Mouse (Mus musculus): Measurements from ENCODE around the gene Tmem165. TPM values are rescaled to one million over a fixed set of nuclear protein-coding genes. Genes with fewer than 3 reads are reported as not detected.
A peak's percentile ranks its signal among the peaks of the same experiment; 100 is the strongest.

Gene Tmem165
- total RNA-seq, 1 experiment from 2014 or later, result 39.0 TPM

GRCm38 (mm10) chr5:76171039-76171438, 12.6 kb upstream of the Tmem165 start:
- DNase-seq, result no peak

GRCm38 (mm10) chr5:76175051-76175450, 8.6 kb upstream of the Tmem165 start:
- no peak for DNase-seq

GRCm38 (mm10) chr5:76176411-76176810, 7.3 kb upstream of the Tmem165 start:
- DNase-seq, result no peak

- DNase-seq, result no peak
Measured at GRCm38 (mm10) chr5:76176841-76177240, 6.8 kb upstream of the Tmem165 start.

DNA sequence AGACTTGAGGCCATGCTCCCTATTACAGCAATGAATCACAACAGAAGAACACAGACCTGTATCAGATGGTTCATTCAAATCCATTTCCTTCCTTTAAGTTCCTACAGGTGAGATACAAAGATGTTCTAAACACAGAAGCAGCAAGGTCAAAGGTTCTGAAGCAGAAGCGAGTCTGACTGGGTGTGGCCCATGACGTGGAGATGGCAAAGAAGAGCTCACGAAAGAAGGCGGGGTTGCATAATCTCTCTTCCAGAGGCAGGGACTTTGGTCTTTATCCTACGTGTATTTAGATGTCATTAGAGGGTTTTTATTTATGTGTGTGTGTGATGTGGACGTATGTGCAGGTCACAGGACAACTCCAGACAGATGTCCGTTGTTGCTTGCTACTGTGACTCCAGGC, 6.0 kb upstream of the Tmem165 start:
- DNase-seq, result no peak

DNA sequence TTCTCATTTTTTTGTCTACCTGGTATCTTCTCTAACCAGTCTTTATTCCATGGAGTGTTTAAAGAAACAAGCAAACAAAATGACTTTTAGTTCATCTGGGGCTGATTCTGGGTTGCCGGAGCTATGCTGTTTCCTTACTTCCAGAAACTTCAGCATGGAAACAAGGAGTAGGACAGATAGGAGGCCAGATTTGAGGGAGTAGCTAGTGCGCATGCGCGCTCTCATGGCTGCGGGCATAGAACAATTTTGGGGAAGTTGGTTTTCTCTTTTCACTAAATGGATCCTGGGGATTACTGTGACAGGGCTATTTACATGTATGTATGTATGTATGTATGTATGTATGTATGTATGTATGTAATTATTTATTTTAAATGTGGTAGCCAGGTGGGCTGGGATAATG, 4.5 kb upstream of the Tmem165 start:
- DNase-seq, result no peak

GRCm38 (mm10) chr5:76179791-76180190, 3.9 kb upstream of the Tmem165 start:
- DNase-seq, result no peak

DNA sequence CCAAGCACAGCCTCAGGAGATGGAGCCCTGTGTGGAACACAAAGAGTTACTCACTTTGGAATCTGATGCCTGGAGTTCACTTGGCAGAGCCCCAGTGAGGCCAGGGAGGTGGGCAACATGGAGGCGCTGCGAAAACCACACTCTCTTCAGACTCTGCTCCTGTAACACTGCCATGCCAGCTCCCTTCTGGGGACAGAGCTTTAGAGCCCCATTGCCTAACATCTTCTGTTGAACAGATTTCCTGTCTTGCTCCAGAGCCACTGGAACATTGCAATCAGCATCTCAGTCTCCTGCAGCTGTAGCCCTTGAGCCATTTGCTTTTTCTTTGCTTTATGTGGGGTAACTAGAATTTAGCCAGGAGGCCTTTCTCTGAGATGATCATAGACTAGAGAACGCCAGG, 1.4 kb upstream of the Tmem165 start:
- no peak for DNase-seq

DNA sequence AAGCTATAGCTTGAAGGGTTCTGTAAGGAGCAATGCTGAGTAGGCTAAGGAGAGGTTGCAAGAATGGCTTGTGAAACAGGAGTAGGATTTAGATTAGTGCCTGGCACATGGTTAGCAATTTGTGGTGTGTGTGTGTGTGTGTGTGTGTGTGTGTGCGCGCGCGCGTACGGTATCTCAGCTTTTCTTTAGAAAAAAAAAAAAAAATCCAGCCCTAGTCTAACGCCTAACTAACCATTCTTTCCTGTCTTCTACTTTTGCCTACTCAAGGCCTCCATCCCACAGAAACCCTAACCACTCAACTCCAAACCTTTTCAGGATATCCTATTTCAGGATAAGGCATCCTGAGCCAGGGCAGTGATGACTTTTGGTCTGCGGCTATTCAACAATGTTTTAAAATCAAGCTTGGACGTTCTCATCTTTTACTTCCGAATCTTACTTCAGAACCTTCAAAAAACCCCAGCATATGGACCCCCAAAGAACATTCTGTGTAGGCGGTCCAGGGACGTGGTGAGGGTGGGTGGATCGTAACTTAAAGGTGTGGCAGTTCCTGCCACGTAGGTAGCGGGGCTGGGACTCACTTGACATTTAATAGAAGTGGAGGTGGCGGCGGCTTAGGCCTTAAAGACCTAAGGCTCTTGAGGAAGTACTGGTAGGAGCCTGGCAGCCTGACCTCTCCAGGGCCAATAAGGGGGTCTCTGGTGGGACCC, 484 bp upstream of the Tmem165 start:
- DNase-seq, result no peak

DNA sequence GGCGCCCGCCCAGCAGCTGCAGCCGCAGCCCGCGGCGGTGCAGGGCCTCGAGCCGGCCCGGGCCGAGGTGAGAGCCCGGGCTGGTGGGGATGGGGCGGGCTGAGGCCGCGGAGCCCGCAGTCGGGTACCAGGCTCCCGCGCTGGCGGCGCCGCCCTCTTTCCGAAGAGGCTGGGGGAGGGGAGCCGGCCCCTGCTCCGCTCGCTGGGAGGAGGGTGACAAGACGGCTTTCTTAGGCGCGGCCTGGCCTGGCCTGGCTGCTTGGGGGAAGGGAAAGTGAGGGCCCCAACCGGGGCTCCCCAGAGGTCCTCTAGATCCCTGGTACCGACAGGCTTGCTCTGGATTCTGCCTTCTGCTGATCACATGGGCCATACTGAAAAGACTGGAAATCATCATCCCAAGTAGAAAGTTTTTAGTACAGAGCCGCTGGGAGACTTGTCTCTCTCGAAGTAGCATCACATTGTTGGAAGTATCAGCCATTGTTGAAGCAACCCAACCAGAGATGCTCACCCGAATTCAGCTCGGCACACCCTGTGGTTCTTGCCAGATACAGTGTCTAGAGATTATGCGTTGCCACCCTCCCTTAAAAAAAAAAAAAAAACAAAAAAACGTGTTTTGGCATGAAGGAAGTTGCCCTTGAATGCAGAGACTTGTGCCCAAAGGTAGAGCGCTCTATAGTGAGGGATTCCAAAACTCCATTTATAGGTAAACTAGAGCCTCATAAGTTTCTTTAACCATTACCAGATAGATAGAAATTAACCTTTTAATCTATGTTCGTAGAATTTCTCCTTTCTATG, 803 bp downstream of the Tmem165 start:
- DNase-seq, result peak; percentile 84

DNA sequence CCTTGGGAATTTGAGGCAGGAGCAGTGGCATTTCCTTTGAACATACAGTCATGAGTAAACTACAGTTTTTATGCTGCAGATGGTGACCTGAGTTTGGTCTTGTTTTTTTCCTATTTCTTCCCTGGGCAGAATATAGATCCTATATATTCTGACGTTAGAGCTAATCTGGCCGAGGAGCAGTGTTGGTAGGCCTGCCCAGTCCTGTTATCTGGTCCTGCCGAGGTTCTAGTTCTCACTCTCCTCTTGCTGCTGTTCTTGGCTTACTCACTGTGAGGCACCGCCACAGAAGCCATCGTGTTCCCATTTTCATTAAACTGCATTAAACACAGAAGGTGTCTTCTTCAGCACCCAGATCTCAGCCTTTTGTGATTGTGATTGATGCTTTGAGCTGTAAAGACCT, 4.2 kb downstream of the Tmem165 start:
- DNase-seq, result no peak

GRCm38 (mm10) chr5:76190609-76191008, 6.9 kb downstream of the Tmem165 start:
- DNase-seq, result no peak

GRCm38 (mm10) chr5:76193075-76193474, 9.4 kb downstream of the Tmem165 start:
- no peak for DNase-seq

- DNase-seq, result no peak
Measured at GRCm38 (mm10) chr5:76194377-76194945, 10.8 kb downstream of the Tmem165 start.

GRCm38 (mm10) chr5:76199346-76199745, 15.7 kb downstream of the Tmem165 start:
- peak; percentile 45 for DNase-seq

GRCm38 (mm10) chr5:76203171-76203570, 19.5 kb downstream of the Tmem165 start:
- no peak for DNase-seq

GRCm38 (mm10) chr5:76205886-76206285, 22.2 kb downstream of the Tmem165 start:
- peak; percentile 33 for DNase-seq

GRCm38 (mm10) chr5:76208066-76208465, 24.4 kb downstream of the Tmem165 start:
- DNase-seq, result no peak

DNA sequence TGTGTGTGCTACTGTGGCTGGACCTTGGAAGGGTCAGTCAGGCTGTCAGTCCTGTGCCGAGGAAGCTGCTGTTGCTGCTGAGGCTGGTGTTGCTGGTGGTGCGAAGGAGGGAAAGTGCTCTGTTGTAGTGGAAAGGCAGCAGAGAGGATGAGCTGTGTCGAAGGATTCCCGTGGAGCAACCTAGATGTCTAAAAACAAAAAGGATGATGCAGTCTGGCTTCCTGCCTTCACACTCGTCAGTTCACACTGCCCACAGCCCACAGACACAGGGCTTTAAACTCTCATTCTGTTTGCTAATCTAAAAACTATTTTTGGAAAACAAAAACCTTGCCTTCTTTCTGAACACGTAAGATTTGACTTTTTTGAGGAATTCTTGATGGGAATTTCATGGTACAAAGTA, 33.0 kb downstream of the Tmem165 start:
- DNase-seq, result no peak

GRCm38 (mm10) chr5:76231171-76231855, 47.6 kb downstream of the Tmem165 start:
- no peak for DNase-seq

- no peak for DNase-seq
Measured at GRCm38 (mm10) chr5:76243274-76243673, 59.6 kb downstream of the Tmem165 start.

GRCm38 (mm10) chr5:76243929-76244328, 60.2 kb downstream of the Tmem165 start:
- DNase-seq, result no peak

DNA sequence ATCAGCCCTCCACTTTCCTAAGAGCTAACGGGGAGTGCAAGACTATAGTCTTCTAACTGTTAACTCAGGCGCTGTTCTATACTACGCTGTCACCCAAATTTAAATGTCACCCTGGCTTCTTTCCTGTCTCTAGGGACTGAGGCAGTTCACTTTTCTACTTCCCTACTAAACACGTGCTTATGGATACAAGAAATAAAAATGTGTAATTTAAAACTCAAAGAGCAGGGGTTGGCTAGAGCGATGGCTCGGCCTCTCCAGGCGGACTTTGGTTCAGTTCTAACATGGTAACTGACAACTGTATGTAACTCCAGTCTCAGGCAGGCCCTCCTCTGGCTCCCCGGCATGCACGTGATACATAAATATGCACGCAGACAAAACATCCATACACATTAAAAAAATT, 60.8 kb downstream of the Tmem165 start:
- DNase-seq, result no peak

Measured in adrenal gland, postnatal 14 days (tissue).